Mouse (Mus musculus) liver, postnatal 0 days (tissue): ENCODE results near the gene 2010111I01Rik. TPM values are rescaled to one million over a fixed set of nuclear protein-coding genes. Genes with fewer than 3 reads are reported as not detected.

Source experiments
- ATAC-seq: fragments of 200-750 bp; cut with Nextera tagmentation; 2 replicates; pipeline ENCODE4 v1.8.0; 2017; ENCODE audit warnings: mild to moderate bottlenecking, moderate library complexity
- DNase-seq: peaks from one replicate; pipeline ENCODE4 v3.0.0-alpha.2; 2016
- H3K27ac ChIP-seq: fragments of 300-500 bp; sonication (generic); 2 replicates; pipeline ENCODE4 v1.5.1; 2014; ENCODE audit warnings: antibody characterized with exemption, moderate library complexity, mild to moderate bottlenecking, low read depth
- H3K27me3 ChIP-seq: fragments of 300-500 bp; sonication (generic); 2 replicates; pipeline ENCODE4 v1.6.1; 2014; ENCODE audit warnings: low read length, control low read depth, mixed read lengths; ENCODE audit not compliant: insufficient read depth
- H3K36me3 ChIP-seq: fragments of 300-500 bp; sonication (generic); replicated peaks from 2 replicates; pipeline ENCODE4 v1.6.1; 2014; ENCODE audit warnings: mild to moderate bottlenecking, control low read depth, low read length, moderate library complexity, mixed read lengths; ENCODE audit not compliant: insufficient read depth
- H3K4me1 ChIP-seq: fragments of 300-500 bp; sonication (generic); 2 replicates; pipeline ENCODE4 v1.6.1; 2014; ENCODE audit warnings: antibody characterized with exemption, mild to moderate bottlenecking, control low read depth; ENCODE audit not compliant: insufficient read depth
- H3K4me2 ChIP-seq: fragments of 300-500 bp; sonication (generic); 2 replicates; pipeline ENCODE4 v1.6.1; 2014; ENCODE audit warnings: low read depth, mild to moderate bottlenecking, low read length, moderate library complexity, mixed read lengths
- H3K4me3 ChIP-seq: fragments of 300-500 bp; sonication (generic); 2 replicates; pipeline ENCODE4 v1.5.1; 2014; ENCODE audit warnings: low read depth, low read length
- H3K9ac ChIP-seq: fragments of 300-500 bp; sonication (generic); replicated peaks from 2 replicates; pipeline ENCODE4 v1.6.1; 2014; ENCODE audit warnings: mild to moderate bottlenecking, moderate library complexity
- H3K9me3 ChIP-seq: fragments of 300-500 bp; sonication (generic); 2 replicates; pipeline ENCODE4 v1.6.1; 2016; ENCODE audit warnings: mild to moderate bottlenecking, control low read depth, low read length, mixed read lengths
- CTCF ChIP-seq: sonication (generic); IDR thresholded peaks from 2 replicates; pipeline ENCODE4 v1.5.1; 2016; ENCODE audit warnings: antibody characterized with exemption, low read depth
- EP300 ChIP-seq: IDR thresholded peaks from 2 replicates; pipeline ENCODE4 v1.6.1; 2016; ENCODE audit warnings: antibody characterized with exemption, low read depth, mild to moderate bottlenecking
- WGBS: fragments of 180-500 bp; shearing (Covaris S2); extraction: QIAGEN DNeasy Blood & Tissue Kit; methylation state at CpG from one replicate; pipeline ENCODE4 v1.1.7; 2014; ENCODE audit not compliant: insufficient replicate concordance; 5-methylcytosine and 5-hydroxymethylcytosine counted together
- polyA plus RNA-seq: library from polyadenylated mRNA; unstranded; fragments of >200 nt; fragmentation: Nextera tagmentation; extraction: Ambion mirVana; gene quantifications from 2 replicates; pipeline ENCODE4 v1.2.1, GENCODE M21; 2015

Gene 2010111I01Rik
- polyA plus RNA-seq, 1 experiment from 2014 or later = 22.9 TPM

GRCm38 (mm10) chr13:63010345-63011090 is 45.8 kb downstream of the 2010111I01Rik start:
- no peaks in the 10 kb centered on the region for H3K27me3 ChIP-seq
- H3K36me3 ChIP-seq = no peaks in the 10 kb centered on the region
- TF ChIP-seq CTCF = no peak
- no peak for TF ChIP-seq EP300
- ATAC-seq (no peak), DNase-seq (no peak)
- no peak overlapping the region for H3K4me3 ChIP-seq
- no peaks in the 10 kb centered on the region for H3K4me1 ChIP-seq
- WGBS = 56% methylated on average over 2 of the region's 2 CpGs
- H3K9ac ChIP-seq = no peak overlapping the region
- H3K9me3 ChIP-seq = no peaks in the 10 kb centered on the region
- no peak overlapping the region for H3K4me2 ChIP-seq
- no peak overlapping the region for H3K27ac ChIP-seq

GRCm38 (mm10) chr13:63014353-63014752 is 49.7 kb downstream of the 2010111I01Rik start:
- no peaks in the 10 kb centered on the region for H3K9me3 ChIP-seq
- no peaks in the 10 kb centered on the region for H3K27me3 ChIP-seq
- ATAC-seq (no peak), DNase-seq (no peak)
- H3K9ac ChIP-seq = no peak overlapping the region
- no peak overlapping the region for H3K4me2 ChIP-seq
- no peak overlapping the region for H3K4me3 ChIP-seq
- H3K36me3 ChIP-seq = no peaks in the 10 kb centered on the region
- 81% methylated on average over 1 of the region's 1 CpGs for WGBS
- H3K4me1 ChIP-seq = no peaks in the 10 kb centered on the region
- TF ChIP-seq CTCF (no peak), EP300 (no peak)
- H3K27ac ChIP-seq = no peak overlapping the region

- no peak overlapping the region for H3K27ac ChIP-seq
- no peaks in the 10 kb centered on the region for H3K9me3 ChIP-seq
- WGBS = 66% methylated on average over 4 of the region's 4 CpGs
- H3K4me2 ChIP-seq = no peak overlapping the region
- ATAC-seq = no peak
- H3K36me3 ChIP-seq = no peaks in the 10 kb centered on the region
- no peak for DNase-seq
- H3K4me1 ChIP-seq = no peaks in the 10 kb centered on the region
- H3K27me3 ChIP-seq = no peaks in the 10 kb centered on the region
- no peak for TF ChIP-seq CTCF
- no peak for TF ChIP-seq EP300
- H3K9ac ChIP-seq = no peak overlapping the region
- no peak overlapping the region for H3K4me3 ChIP-seq
Observed at GRCm38 (mm10) chr13:63015362-63015761, 50.7 kb downstream of the 2010111I01Rik start.

GRCm38 (mm10) chr13:63016056-63016455 is 51.4 kb downstream of the 2010111I01Rik start:
- Histone ChIP-seq H3K4me2 (no peak overlapping the region), H3K9ac (no peak overlapping the region)
- WGBS = 83% methylated on average over 3 of the region's 3 CpGs

GRCm38 (mm10) chr13:63023243-63024217 is 58.8 kb downstream of the 2010111I01Rik start:
- Histone ChIP-seq H3K4me1 (no peaks in the 10 kb centered on the region), H3K9me3 (no peaks in the 10 kb centered on the region), H3K9ac (no peak overlapping the region), H3K36me3 (no peaks in the 10 kb centered on the region), H3K4me2 (no peak overlapping the region), H3K27ac (no peak overlapping the region), H3K27me3 (no peaks in the 10 kb centered on the region), H3K4me3 (no peak overlapping the region)
- 73% methylated on average over 7 of the region's 7 CpGs for WGBS
- TF ChIP-seq CTCF = no peak
- TF ChIP-seq EP300 = no peak
- no peak for ATAC-seq
- DNase-seq = no peak

More at GRCm38 (mm10) chr13:63016056-63016455, 51.4 kb downstream of the 2010111I01Rik start:
- Histone ChIP-seq H3K36me3 (no peaks in the 10 kb centered on the region), H3K4me1 (no peaks in the 10 kb centered on the region), H3K27ac (no peak overlapping the region), H3K4me3 (no peak overlapping the region), H3K9me3 (no peaks in the 10 kb centered on the region), H3K27me3 (no peaks in the 10 kb centered on the region)
- TF ChIP-seq CTCF = no peak
- no peak for ATAC-seq
- DNase-seq = no peak

GRCm38 (mm10) chr13:63030023-63030422 is 65.3 kb downstream of the 2010111I01Rik start:
- H3K4me1 ChIP-seq = no peaks in the 10 kb centered on the region
- H3K9me3 ChIP-seq = no peaks in the 10 kb centered on the region
- DNase-seq (no peak), ATAC-seq (no peak)
- no peaks in the 10 kb centered on the region for H3K36me3 ChIP-seq
- H3K4me2 ChIP-seq = no peak overlapping the region
- no peak for TF ChIP-seq EP300
- no peak for TF ChIP-seq CTCF
- no peak overlapping the region for H3K27ac ChIP-seq
- 50% methylated on average over 1 of the region's 1 CpGs for WGBS
- no peak overlapping the region for H3K4me3 ChIP-seq
- no peak overlapping the region for H3K9ac ChIP-seq
- H3K27me3 ChIP-seq = no peaks in the 10 kb centered on the region
